Mouse (Mus musculus) monocyte, adult 2 months (primary cell): ENCODE results near the gene Arvcf.

Experiments
- DNase-seq, 2 experiments: peaks; one replicate each; pipeline ENCODE4 v3.0.0; 2022; ENCODE audit warnings: low spot score in 2 of 2, low read depth in 1 of 2

Gene Arvcf

GRCm38 (mm10) chr16:18387704-18388582 lies 40.0 kb downstream of the Arvcf start:
- no peak for DNase-seq

- DNase-seq: no peak
Observed at GRCm38 (mm10) chr16:18388583-18389435, 40.8 kb downstream of the Arvcf start.

- DNase-seq: no peak
Observed at GRCm38 (mm10) chr16:18390399-18390798, 42.4 kb downstream of the Arvcf start.

GRCm38 (mm10) chr16:18391127-18391526 lies 43.1 kb downstream of the Arvcf start:
- DNase-seq: no peak

- no peak for DNase-seq
Observed at GRCm38 (mm10) chr16:18391728-18392127, 43.7 kb downstream of the Arvcf start.

GRCm38 (mm10) chr16:18392469-18393426 lies 44.8 kb downstream of the Arvcf start:
- DNase-seq: peak; percentile 43 to 55

- no peak for DNase-seq
Observed at GRCm38 (mm10) chr16:18393595-18393994, 45.6 kb downstream of the Arvcf start.

- no peak for DNase-seq
Observed at GRCm38 (mm10) chr16:18394056-18394455, 46.1 kb downstream of the Arvcf start.

GRCm38 (mm10) chr16:18394777-18395619 lies 47.0 kb downstream of the Arvcf start:
- no peak for DNase-seq

- DNase-seq: no peak
Observed at GRCm38 (mm10) chr16:18395620-18396036, 47.6 kb downstream of the Arvcf start.

- DNase-seq: no peak
Observed at GRCm38 (mm10) chr16:18396201-18396600, 48.2 kb downstream of the Arvcf start.

- DNase-seq: no peak
Observed at GRCm38 (mm10) chr16:18396791-18397621, 49.0 kb downstream of the Arvcf start.

- no peak for DNase-seq
Observed at GRCm38 (mm10) chr16:18400028-18400427, 52.0 kb downstream of the Arvcf start.

GRCm38 (mm10) chr16:18400472-18401216 lies 52.7 kb downstream of the Arvcf start:
- DNase-seq: no peak

GRCm38 (mm10) chr16:18403285-18403684 lies 55.3 kb downstream of the Arvcf start:
- no peak for DNase-seq

GRCm38 (mm10) chr16:18405091-18405854 lies 57.3 kb downstream of the Arvcf start:
- DNase-seq: no peak

GRCm38 (mm10) chr16:18405876-18406275 lies 57.9 kb downstream of the Arvcf start:
- no peak for DNase-seq

GRCm38 (mm10) chr16:18406293-18406692 lies 58.3 kb downstream of the Arvcf start:
- DNase-seq: no peak
